Mouse (Mus musculus) embryonic facial prominence, embryonic 13.5 days (tissue): ENCODE measurements at regions not wholly inside any gene's neighbourhood (a gene's known extent, or its start where the extent isn't known, plus 50 kb on each side); places are given as distances from the start of the nearest gene placed in this dataset.

Experiments
- ATAC-seq: fragments of 200-750 bp; cut with Nextera tagmentation; 2 replicates; pipeline ENCODE4 v1.8.0; 2017; ENCODE audit warnings: low read depth; ENCODE audit not compliant: insufficient number of reproducible peaks, insufficient read depth, low FRiP score, low TSS enrichment
- H3K27ac ChIP-seq: fragments of 300-500 bp; sonication (generic); 2 replicates; pipeline ENCODE4 v1.5.1; 2015; ENCODE audit warnings: moderate library complexity, mild to moderate bottlenecking, inconsistent platforms
- H3K27me3 ChIP-seq: fragments of 300-500 bp; sonication (generic); 2 replicates; pipeline ENCODE4 v1.6.1; 2015; ENCODE audit warnings: mild to moderate bottlenecking, inconsistent platforms
- H3K36me3 ChIP-seq: fragments of 300-500 bp; sonication (generic); 2 replicates; pipeline ENCODE4 v1.6.1; 2015; ENCODE audit warnings: mild to moderate bottlenecking, inconsistent platforms
- H3K4me1 ChIP-seq: fragments of 300-500 bp; sonication (generic); 2 replicates; pipeline ENCODE4 v1.6.1; 2015; ENCODE audit warnings: inconsistent platforms
- H3K4me2 ChIP-seq: fragments of 300-500 bp; sonication (generic); 2 replicates; pipeline ENCODE4 v1.6.1; 2015; ENCODE audit warnings: moderate library complexity, mild to moderate bottlenecking, inconsistent platforms
- H3K4me3 ChIP-seq: fragments of 300-500 bp; sonication (generic); 2 replicates; pipeline ENCODE4 v1.5.1; 2015; ENCODE audit warnings: mild to moderate bottlenecking, inconsistent platforms
- H3K9ac ChIP-seq: fragments of 300-500 bp; sonication (generic); 2 replicates; pipeline ENCODE4 v1.6.1; 2015; ENCODE audit warnings: mild to moderate bottlenecking, inconsistent platforms
- H3K9me3 ChIP-seq: fragments of 300-500 bp; sonication (generic); 2 replicates; pipeline ENCODE4 v1.6.1; 2016; ENCODE audit warnings: inconsistent platforms
- WGBS: fragments of 180-500 bp; shearing (Covaris S2); methylation state at CpG from one replicate; pipeline ENCODE4 v1.1.7; 2015; ENCODE audit warnings: mixed read lengths; 5-methylcytosine and 5-hydroxymethylcytosine counted together

DNA sequence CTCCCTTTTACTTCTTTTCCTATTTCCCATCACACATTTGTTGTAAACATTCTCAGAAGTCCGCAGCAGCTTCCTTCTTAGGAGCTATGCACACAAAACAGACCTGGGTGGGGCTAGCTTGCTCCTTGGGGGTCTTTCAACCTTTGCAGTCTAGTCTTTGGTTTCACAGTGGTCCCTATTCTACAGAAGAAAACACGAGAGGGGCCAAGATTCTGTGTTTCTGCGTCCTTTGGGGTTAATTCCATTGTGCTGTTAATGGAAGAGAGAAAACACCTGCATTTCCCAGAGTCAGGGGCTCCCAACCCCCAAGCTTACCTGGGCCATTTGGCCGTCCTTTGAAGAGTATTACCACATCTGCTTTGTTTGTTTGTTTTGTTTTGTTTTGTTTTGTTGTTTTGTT is 154.6 kb downstream of the Mycn start:
- peaks cover 32% of the 10 kb centered on the region for H3K4me1 ChIP-seq
- ATAC-seq: no peak
- no peak overlapping the region for H3K27ac ChIP-seq
- no peak overlapping the region for H3K4me3 ChIP-seq
- 47% methylated on average over 4 of the region's 4 CpGs for WGBS
- H3K4me2 ChIP-seq: no peak overlapping the region
- H3K9ac ChIP-seq: no peak overlapping the region
- H3K27me3 ChIP-seq: peaks cover 18% of the 10 kb centered on the region
- H3K9me3 ChIP-seq: no peaks in the 10 kb centered on the region
- no peaks in the 10 kb centered on the region for H3K36me3 ChIP-seq

GRCm38 (mm10) chr12:12783699-12784605 is 157.8 kb downstream of the Mycn start:
- Histone ChIP-seq H3K4me1 (peaks cover 23% of the 10 kb centered on the region), H3K4me2 (no peak overlapping the region), H3K9me3 (no peaks in the 10 kb centered on the region), H3K9ac (no peak overlapping the region), H3K4me3 (no peak overlapping the region), H3K27me3 (peaks cover 18% of the 10 kb centered on the region), H3K36me3 (no peaks in the 10 kb centered on the region), H3K27ac (no peak overlapping the region)
- 14% methylated on average over 11 of the region's 11 CpGs for WGBS
- no peak for ATAC-seq

GRCm38 (mm10) chr12:12781526-12781925 is 160.2 kb downstream of the Mycn start:
- no peaks in the 10 kb centered on the region for H3K27me3 ChIP-seq
- H3K4me1 ChIP-seq: peaks cover 14% of the 10 kb centered on the region
- H3K9me3 ChIP-seq: no peaks in the 10 kb centered on the region
- H3K36me3 ChIP-seq: no peaks in the 10 kb centered on the region
- no peak overlapping the region for H3K4me2 ChIP-seq
- no peak for ATAC-seq
- no peak overlapping the region for H3K27ac ChIP-seq
- 97% methylated on average over 5 of the region's 5 CpGs for WGBS
- no peak overlapping the region for H3K9ac ChIP-seq
- no peak overlapping the region for H3K4me3 ChIP-seq

GRCm38 (mm10) chr12:12778563-12779256 is 163.0 kb downstream of the Mycn start:
- Histone ChIP-seq H3K36me3 (no peaks in the 10 kb centered on the region), H3K9ac (no peak overlapping the region), H3K4me1 (peaks cover 2% of the 10 kb centered on the region; the same call in 1 of the 2 replicates), H3K27me3 (no peaks in the 10 kb centered on the region), H3K4me2 (no peak overlapping the region), H3K4me3 (no peak overlapping the region), H3K9me3 (no peaks in the 10 kb centered on the region), H3K27ac (no peak overlapping the region)
- WGBS: 50% methylated on average over 4 of the region's 4 CpGs
- ATAC-seq: no peak

- no peak overlapping the region for H3K4me2 ChIP-seq
- no peak overlapping the region for H3K27ac ChIP-seq
- no peak overlapping the region for H3K4me3 ChIP-seq
- H3K27me3 ChIP-seq: no peaks in the 10 kb centered on the region
- H3K36me3 ChIP-seq: no peaks in the 10 kb centered on the region
- ATAC-seq: no peak
- no peak overlapping the region for H3K9ac ChIP-seq
- 88% methylated on average over 8 of the region's 8 CpGs for WGBS
- H3K9me3 ChIP-seq: no peaks in the 10 kb centered on the region
- no peaks in the 10 kb centered on the region for H3K4me1 ChIP-seq
Measured at GRCm38 (mm10) chr12:12777422-12777821, 164.3 kb downstream of the Mycn start.

GRCm38 (mm10) chr12:12776783-12777182 is 164.9 kb downstream of the Mycn start:
- Histone ChIP-seq H3K4me3 (no peak overlapping the region), H3K27me3 (no peaks in the 10 kb centered on the region), H3K4me2 (no peak overlapping the region), H3K9ac (no peak overlapping the region), H3K4me1 (no peaks in the 10 kb centered on the region), H3K9me3 (no peaks in the 10 kb centered on the region), H3K36me3 (no peaks in the 10 kb centered on the region), H3K27ac (no peak overlapping the region)
- WGBS: 79% methylated on average over 6 of the region's 6 CpGs
- no peak for ATAC-seq

DNA sequence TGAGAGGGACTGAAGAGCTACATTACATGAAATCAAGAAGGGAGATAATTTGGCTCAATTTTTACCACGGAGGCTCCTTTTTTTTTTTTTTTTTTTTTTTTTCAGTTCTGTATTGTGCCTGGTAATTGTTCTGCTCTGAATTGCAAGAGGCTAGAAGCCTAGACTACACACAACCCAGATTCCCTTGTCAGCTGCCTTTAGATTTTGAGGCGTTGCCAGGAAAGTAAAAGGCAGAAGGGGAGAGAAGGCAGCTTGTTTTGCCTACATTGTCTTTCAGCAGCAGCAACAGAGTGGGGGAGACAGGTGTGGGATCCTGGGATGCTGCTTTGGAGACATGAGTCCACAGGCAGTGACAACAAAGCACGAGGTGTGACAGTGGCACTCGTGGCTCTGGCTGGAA is 170.7 kb downstream of the Mycn start:
- no peak overlapping the region for H3K4me3 ChIP-seq
- no peaks in the 10 kb centered on the region for H3K36me3 ChIP-seq
- no peak overlapping the region for H3K4me2 ChIP-seq
- H3K9ac ChIP-seq: no peak overlapping the region
- no peak overlapping the region for H3K27ac ChIP-seq
- no peaks in the 10 kb centered on the region for H3K27me3 ChIP-seq
- WGBS: 60% methylated on average over 4 of the region's 4 CpGs
- H3K4me1 ChIP-seq: no peaks in the 10 kb centered on the region; the same call in 1 of the 2 replicates
- H3K9me3 ChIP-seq: no peaks in the 10 kb centered on the region
- ATAC-seq: no peak

- Histone ChIP-seq H3K4me1 (peaks cover 8% of the 10 kb centered on the region), H3K4me2 (no peak overlapping the region), H3K27me3 (no peaks in the 10 kb centered on the region), H3K9ac (no peak overlapping the region), H3K4me3 (no peak overlapping the region), H3K36me3 (no peaks in the 10 kb centered on the region), H3K9me3 (no peaks in the 10 kb centered on the region), H3K27ac (no peak overlapping the region)
- no peak for ATAC-seq
- WGBS: 44% methylated on average over 11 of the region's 11 CpGs
Measured at GRCm38 (mm10) chr12:12766510-12767304, 175.0 kb downstream of the Mycn start.

DNA sequence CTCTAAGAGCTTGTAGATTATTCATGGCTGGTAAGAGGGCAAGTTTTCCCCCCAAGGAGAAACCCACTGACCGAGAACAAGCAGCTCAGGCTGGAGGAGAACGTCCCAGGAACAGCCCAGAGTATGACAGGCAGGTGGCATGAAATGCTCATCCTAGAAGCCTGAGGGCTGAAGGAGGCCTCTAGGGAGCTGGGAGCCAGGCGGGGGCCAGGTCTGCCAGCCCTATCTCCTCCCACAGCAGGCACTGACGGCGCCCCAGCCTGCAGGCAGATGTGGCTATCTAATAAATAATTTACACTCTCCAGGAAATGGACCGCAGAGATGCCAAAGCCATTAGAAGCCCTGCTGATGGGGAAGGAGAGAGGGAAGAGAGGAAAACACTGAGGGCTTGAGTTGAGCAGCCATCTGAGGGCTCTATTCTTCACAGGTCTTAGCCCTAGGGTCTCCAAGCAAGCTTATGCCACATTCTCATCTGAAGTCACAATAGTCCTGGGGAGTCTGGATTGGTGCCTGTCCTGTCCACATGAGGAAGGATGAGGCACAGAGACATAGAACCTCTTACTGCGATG is 176.1 kb downstream of the Mycn start:
- Histone ChIP-seq H3K4me1 (peaks cover 8% of the 10 kb centered on the region), H3K36me3 (no peaks in the 10 kb centered on the region), H3K9me3 (no peaks in the 10 kb centered on the region), H3K9ac (no peak overlapping the region), H3K4me3 (no peak overlapping the region), H3K27ac (no peak overlapping the region), H3K27me3 (no peaks in the 10 kb centered on the region), H3K4me2 (no peak overlapping the region)
- no peak for ATAC-seq
- 56% methylated on average over 7 of the region's 7 CpGs for WGBS

DNA sequence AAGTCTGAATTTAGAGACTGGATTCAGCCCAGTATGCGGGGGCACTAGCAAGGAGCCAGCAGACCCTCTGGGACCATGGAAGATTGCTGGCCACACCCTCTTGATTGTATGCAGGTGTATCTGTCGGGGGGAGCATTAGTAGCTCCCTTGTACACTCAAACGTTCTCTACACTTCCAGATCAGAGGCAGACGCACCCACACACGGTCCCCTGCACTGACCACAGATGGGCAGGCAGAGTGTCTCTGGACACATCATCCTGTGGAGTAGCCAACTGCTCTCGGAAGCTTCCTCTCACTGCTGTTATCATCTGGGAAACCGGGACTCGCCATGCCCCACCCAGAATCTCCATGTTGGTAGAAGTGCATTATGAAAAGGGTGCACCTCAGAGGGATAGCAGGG is 176.7 kb downstream of the Mycn start:
- Histone ChIP-seq H3K9me3 (no peaks in the 10 kb centered on the region), H3K36me3 (no peaks in the 10 kb centered on the region), H3K9ac (no peak overlapping the region), H3K4me2 (no peak overlapping the region), H3K4me1 (peaks cover 8% of the 10 kb centered on the region), H3K4me3 (no peak overlapping the region), H3K27me3 (no peaks in the 10 kb centered on the region), H3K27ac (no peak overlapping the region)
- no peak for ATAC-seq
- WGBS: 59% methylated on average over 8 of the region's 8 CpGs

DNA sequence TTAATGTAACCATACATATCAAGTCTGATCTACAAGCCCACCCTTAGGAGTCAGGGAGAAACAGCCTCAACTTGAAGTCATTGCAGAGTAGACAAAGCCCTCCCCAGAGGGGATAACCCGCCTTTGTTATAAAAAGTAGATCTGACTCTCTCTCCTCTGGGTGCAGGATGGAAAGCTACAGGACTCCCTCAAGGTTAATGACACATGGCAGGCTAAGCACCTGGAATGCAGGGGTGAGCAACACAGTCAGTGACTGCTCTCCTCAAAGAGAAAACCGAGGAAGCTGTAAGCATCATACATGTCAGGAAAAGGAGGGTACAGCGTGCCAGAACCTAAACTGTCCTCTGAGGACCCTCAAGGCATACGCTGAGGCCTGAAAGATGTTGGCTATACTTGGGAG is 177.1 kb downstream of the Mycn start:
- Histone ChIP-seq H3K27me3 (no peaks in the 10 kb centered on the region), H3K36me3 (no peaks in the 10 kb centered on the region), H3K9ac (no peak overlapping the region), H3K9me3 (no peaks in the 10 kb centered on the region), H3K4me2 (no peak overlapping the region), H3K27ac (no peak overlapping the region), H3K4me1 (peaks cover 8% of the 10 kb centered on the region), H3K4me3 (no peak overlapping the region)
- 65% methylated on average over 4 of the region's 4 CpGs for WGBS
- no peak for ATAC-seq
